Mouse (Mus musculus) lung, adult 2 months (tissue): ENCODE measurements around the gene Ppp3ca.

Source experiments
- CTCF ChIP-seq: fragments of 200-500 bp; IDR thresholded peaks from 2 replicates; pipeline ENCODE4 v1.5.1; 2011; ENCODE audit warnings: mild to moderate bottlenecking, low read length, control low read depth; ENCODE audit not compliant: insufficient read depth
- POLR2A ChIP-seq: fragments of 200-500 bp; IDR thresholded peaks from 2 replicates; pipeline ENCODE4 v1.6.1; 2011; ENCODE audit warnings: low read depth, mild to moderate bottlenecking, control low read depth, low read length, borderline replicate concordance; ENCODE audit errors: extremely low read depth

- no peak for TF ChIP-seq POLR2A
- TF ChIP-seq CTCF = no peak
Measured at GRCm38 (mm10) chr3:136658681-136659080, 11.2 kb upstream of the Ppp3ca start.
